Mouse (Mus musculus) testis, adult 2 months (tissue): ENCODE results near the gene Wfdc6b.

Experiments used
- CTCF ChIP-seq: fragments of 200-500 bp; IDR thresholded peaks from 2 replicates; pipeline ENCODE4 v1.5.1; 2012; ENCODE audit warnings: low read depth, mild to moderate bottlenecking, inconsistent platforms, low read length, moderate library complexity; ENCODE audit not compliant: control insufficient read depth, insufficient read depth, insufficient replicate concordance
- POLR2A ChIP-seq: fragments of 200-500 bp; IDR thresholded peaks from 2 replicates; pipeline ENCODE4 v1.6.1; 2012; ENCODE audit warnings: low read depth, mild to moderate bottlenecking, inconsistent platforms, low read length, moderate library complexity; ENCODE audit not compliant: control insufficient read depth

- TF ChIP-seq CTCF: no peak
- TF ChIP-seq POLR2A: no peak
Measured at GRCm38 (mm10) chr2:164604411-164604810, 8.9 kb upstream of the Wfdc6b start.
